Mouse (Mus musculus) B cell, adult 2 months (primary cell): Measurements from ENCODE around the gene Cep135.

ENCODE experiments used
- DNase-seq, 2 experiments: peaks; one replicate each; pipeline ENCODE4 v3.0.0; 2022

Cep135 gene

DNA sequence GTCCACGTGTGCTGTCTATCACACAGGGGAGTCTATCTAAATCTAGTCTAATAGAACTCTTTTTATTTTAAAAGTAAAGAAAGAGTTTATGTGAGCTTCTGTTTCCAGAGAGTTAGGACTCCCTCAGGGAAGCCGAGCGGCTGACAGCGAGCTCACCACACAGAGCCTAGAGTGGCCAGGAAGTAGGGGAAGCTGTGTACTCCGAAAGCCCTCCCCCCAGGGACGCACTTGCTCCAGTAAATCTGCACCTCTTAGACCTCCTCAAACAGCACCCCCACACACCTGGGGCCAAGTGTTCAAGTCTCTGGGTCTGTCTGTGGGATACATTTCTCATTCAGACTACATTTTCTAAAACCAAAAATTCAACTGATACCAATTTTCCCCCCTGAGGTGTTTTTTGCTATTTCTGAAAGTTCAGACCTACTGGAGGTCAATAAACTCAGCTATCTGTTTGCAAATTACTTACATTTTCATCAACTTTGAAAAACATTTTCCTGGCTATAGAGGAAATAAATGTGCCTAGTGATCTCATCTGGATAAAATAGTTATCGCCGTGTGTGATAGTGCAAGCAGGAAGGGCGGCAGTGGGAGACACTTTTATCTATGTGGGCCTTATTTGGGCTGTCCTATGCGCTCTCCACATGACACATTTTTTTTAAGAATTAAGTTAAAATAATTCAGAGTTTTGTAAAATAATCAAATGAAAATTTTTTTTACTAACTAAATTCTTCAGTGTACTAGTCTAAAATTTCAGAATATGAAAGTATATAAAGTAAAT, 56.8 kb downstream of the Cep135 start:
- no peak for DNase-seq

DNA sequence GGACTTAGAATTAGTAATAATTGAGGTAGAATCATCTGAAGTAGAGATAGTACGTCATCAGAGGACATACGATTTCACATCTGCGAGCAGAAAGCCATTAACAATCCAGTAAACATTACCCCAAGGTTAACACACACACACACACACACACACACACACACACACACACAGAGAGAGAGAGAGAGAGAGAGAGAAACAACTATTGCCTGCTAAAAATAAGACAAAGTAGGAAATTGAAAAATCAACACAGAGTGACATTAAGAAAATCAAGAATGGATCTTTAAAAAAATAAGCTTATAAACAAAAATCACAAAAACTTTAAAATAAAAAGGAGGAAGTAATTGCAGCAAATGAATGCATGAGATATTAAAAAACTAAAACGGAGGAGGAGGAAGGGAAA, 61.4 kb downstream of the Cep135 start:
- no peak for DNase-seq

DNA sequence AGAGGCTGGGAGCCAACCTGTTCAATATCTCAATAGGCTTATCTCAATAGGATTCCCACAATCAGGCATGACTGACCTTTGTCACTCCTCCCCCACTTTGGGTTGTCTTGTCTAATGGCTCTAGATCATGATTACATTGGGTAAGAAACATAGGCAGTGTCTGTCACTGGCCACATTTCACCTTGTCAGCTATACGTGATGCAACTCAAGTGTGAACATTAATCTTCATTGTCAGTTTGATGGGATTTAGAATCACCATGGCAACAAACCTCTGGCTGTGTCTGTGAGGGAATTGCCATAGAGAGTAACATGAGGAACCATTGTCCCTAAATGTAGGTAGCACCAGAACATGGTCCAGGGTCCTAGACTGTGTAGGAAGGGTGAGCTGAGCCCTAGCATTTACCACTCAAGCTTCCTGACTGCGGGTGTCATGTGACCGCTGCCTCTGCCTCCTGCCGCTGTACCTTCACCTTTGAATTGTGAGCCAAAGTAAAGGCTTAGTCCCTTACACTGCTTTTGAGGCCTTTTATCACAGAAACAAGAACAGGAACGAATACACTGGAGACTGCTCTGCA, 62.7 kb downstream of the Cep135 start:
- DNase-seq = no peak

DNA sequence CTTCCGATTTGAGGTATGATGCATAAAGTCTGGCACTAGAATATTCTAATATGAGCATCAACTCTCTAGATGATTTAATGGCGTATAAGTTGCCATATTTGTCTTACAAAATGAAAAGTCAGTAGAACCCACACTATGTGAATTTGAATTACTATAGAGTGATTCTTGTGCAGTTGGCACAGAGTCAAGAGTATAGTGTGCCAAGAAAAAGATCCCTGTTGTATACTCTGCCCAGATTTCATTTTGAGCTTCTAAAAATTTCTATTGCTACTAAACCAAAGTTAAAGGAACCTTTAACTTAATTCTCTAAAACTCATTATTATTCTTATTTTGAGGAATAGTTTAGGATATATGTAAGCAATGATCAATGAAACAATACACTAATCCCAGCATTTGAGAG, 67.7 kb downstream of the Cep135 start, which contains the start of gene C530008M17Rik:
C530008M17Rik (plus strand) TSS at position 301 of the 400 bp plus-strand sequence.
- no peak for DNase-seq

DNA sequence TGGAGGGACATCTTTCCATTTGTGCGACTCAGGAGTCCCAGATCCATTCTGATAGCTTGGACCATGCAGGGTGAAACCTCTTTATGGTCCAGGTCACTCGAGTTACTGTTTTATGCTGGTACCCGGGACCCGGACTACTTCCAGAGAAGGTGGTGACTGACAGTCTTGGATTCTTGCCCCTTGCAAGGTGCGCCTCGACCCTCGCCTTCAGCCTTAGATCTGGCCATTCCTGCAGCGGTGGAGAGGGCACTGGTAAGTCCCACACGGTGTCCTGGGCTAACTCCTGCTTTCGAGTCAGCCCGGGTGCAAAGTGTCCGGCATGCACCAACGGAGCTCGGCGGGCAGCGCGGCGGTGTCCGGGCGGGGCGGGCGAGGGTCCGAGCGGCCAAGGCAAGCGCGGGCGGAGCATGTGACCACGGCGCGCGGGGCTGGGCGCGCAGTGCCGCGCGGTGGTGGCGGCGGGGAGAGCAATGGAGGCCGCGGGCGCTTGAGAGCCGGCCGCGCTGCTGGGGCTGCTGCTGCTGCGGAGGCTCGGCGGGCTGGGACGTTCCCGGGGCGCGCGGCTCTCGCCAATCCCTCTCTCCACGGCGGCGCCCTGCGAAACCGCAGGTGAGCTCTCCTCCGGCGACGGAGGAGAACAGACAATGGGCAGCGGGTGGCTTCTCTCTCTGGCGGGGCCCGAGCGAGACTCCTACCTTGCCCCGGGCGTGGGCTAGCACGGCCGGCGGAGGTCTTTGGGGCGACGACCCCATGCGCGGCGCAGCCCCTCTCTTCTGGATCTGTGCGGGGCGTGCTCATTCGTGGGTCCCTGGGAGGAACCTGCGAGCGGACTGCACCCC, 69.0 kb downstream of the Cep135 start:
- no peak for DNase-seq

DNA sequence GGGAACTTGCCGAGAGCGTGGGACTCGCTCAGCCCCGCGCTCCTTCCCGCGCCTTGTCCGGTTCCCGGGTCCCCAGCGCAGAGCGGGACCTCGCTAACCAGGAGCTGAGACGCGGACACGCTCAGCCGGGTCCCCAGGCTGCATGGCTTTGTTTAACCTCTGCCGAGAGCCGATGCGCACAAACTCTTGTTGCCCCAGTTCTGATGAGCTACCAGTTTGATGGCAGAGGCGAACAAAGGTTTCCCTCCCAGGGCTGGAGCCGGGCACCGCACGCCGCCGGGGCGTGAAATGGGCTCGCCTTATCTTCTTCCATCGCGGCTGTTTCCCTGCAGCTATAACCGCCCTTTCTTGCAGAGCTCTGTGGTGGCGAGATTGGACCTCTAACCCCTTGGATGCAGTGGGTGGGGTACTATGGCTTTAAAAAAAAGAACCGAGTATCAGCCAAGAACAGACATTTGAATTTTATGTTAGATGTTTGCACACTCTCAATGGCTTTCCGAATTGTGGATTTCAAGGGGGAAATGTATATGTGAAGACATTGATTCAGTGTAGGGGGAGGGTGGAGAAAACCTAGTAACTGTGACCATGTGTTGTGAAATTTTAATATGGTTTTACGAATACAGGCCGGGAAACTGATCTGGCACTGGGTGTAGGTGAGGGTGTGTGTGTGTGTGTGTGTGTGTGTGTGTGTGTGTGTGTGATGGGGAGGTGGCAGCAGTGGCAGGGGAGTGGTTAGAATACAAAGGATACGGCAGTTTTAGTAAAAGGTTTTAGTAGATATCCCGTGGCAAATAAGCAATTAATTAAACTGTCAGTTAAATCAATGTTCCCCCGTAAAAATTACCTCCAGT, 69.8 kb downstream of the Cep135 start:
- no peak for DNase-seq

DNA sequence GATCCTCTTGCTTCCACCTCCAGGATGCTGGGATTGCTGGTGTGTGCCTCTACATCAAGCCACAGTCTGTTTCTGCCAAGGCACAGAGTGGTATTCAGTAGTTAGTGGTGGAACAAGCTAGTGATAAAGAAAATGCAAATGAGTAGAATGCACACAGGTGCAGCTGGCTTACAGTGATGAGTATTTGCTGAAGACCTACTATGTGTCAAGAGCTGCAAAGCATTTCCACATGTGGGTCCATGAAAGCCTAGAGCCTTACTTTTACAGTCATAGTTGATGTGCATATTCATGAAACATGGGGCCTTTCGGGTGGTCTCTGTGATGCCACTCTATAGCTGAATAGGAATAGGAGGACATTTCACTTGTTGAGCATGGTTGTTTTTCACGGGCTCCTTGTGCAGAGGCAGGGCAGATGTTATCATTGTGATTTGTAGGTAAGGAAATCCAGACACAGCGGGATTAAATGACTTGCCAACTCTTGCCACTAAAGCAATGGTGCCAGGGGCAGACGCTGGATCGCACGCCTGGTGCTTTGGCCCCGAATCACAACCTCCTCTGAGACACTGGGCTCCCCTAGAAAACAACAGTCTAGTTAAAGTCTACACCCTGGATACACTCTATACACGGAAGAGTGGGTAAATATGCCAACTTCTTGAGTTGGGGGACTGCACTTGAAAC, 71.6 kb downstream of the Cep135 start:
- no peak for DNase-seq

DNA sequence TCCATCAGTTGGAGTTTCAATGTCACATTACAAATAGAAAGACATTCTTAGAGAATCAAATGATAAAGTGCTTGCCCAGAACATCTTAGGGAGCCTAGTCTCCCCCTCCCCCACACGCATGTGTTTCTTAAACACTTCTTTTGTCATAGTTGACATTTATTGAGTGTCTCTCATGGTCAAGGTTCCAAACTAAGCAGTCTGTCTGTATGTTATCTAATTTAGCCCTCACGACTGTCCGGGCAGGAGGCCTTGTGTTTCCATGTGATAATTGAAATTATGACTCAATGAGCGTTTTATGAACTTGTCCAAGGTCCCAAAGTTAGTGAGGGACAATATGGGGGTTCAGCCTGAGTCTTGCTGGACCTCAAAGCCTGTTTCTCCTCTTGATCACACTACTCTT, 72.8 kb downstream of the Cep135 start:
- DNase-seq = no peak

DNA sequence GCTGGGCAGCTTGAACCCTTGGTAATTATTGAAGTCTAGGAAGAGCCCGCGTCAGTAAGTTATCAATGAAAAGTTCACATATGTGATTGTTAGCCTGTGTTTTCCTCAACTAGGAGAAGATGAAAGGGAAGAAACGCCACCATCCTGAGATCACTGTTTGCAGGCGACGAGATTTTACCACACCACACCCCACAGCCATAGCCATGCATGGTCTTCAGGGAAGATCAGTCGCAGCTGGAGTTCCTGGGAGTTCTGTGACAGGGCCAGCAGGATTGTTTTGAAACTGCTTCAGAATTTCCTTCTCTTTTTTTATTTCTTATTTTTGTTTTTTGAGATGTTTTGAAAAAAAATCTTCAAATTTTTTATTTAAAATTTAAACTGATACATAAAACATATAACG, 76.4 kb downstream of the Cep135 start:
- no peak for DNase-seq

DNA sequence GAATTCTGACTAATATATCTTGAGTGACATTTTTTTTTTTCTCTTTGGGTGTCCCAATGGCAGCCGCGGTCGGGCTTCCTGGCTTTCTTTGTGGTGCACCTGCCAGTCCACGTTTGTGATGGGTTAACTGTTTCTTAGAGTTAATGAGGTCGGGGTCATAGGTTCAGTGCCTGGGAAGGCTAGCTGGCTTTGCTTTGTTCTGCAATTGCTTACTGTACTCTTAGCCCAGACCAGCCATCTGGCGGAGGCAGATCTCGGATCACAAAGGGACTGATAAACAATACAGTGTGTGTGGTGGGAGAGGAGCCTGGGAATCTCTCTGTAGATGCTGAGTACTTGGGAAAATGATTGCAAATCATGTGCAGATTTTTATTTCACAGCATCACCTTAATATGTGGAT, 76.9 kb downstream of the Cep135 start:
- DNase-seq = no peak

DNA sequence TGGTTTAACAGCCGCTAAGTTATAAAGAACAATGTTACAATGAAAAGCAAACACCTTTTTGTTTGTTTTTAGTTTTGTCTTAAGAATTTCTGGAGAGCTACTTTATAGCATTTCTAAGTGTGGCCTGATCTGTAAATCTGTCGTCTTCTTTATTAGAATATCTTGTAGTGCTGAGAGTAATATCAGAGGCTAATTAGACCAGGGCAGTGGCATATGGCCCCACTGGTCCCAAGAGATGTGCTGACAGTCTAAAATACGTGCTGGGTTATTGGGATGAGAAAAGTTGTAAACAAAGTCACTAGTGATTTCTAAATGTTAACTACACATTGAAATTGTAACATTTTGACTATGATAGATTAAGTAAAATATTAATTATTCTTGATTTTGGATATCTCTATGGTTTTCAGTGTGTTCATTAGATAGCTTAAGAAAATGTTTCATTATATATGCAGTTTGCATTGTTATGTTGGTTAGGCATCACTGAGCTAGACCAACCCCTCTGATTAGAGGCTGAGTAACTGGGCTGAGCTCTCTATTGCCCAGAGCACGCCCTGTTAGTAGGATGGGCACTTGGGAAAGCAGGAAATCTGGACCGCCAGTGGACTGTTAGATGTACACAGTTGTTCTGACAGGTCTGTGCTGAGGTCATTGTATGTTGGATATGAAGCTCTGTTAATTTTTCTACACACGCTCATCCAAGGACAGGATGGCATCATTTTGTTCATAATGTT, 77.7 kb downstream of the Cep135 start:
- no peak for DNase-seq

DNA sequence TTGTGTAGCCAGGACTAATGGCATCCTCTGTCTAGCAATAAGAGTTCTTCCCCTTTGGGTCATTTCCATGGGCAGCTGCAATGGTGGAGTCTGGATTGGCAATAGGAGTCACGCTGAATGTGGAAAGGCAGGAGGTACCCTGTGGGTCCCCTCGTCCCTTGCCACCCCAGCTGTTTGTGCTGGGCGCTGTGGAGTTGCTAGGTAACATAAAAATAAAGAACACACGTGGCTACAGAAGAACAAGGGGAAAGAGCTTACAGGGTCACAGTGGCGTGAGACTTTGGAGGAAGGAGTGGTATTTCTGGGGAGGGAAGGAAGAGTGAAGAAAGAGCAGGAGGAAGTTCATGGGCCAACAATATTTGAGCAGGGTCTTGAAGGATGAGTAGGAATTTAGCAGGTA, 79.6 kb downstream of the Cep135 start:
- DNase-seq = no peak

DNA sequence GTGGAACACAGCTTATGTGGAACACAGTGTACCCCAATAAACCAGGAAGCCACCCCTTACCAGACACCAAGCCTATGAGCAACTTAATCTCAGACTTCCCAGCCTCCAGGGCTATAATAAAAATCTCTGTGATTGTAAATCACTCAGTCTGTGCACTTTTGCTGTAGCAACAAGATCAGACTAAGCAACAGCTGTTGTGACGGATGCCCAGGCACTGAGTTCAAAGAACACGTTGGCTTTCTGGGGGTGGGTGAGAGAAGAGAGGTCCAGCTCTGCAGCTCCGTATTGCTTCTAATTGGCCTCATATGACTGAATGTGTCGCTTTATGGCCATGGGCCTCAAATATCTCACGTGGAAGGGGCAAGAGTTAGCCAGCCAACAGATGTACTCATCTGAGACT, 80.0 kb downstream of the Cep135 start:
- no peak for DNase-seq

DNA sequence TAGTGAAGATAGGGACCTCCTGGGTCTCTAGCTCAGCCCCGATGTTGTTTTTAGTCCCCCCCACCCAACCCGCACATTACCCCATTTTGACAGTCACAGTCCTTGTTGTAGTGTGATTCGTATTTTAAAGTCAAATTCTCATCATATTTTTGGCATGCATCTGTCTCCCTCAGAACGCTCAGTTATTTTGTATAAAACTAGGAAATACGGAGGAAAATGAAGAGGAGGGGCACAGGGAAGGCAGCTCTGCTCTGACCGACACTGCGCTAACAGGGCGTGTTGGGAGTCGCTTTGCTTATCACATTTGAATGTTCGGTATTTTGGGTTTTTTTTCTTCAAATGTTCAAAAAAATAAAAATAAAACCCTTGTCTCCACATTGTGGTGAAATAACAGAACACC, 81.7 kb downstream of the Cep135 start:
- no peak for DNase-seq

DNA sequence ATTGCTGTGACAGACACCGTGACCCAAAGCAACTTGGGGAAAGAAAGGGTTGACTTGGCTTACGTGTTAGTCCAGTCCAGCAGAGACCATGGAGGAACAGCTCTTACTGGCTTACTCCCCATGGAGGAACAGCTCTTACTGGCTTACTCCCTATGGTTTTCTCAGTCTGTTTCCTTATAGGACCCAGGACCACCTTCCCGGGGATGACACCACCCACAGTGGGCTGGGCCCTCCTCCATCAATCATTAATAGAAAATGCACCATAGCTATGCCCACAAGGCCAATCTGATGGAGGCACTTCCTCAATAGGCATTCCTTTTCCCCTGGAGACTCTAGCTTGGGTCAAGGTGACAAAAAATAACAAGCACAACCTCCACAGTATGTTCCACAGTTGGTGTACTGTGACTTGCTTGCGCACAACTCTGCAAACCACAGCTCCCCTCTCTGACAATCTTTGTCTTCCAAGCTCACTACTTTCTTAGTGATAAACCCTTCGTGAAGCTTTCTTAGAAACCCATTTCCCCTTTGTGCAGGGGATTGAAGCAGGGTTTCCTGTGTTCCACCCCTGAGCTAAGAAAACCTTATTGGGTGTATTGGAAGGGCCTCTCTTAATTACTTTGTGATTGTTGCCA, 85.6 kb downstream of the Cep135 start:
- no peak for DNase-seq

DNA sequence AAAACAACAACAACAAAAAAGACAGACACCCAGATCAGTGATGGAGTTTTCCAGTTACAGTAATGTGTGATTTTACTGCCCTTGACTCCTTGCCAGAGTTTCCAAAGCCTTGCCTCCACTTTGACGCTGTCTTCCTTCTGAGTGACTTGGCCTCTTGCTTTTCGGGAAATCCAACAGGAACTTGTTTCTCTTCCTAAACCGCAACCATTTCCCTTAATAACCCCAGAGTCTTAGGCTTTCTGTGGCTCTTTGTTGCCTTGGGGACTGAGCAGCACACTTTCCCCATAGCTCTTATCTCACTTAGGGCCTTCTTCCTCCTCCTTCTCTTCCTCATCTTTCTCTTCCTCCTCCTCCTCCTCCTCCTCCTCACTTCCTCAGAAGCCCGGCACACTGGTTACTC, 86.9 kb downstream of the Cep135 start:
- no peak for DNase-seq

DNA sequence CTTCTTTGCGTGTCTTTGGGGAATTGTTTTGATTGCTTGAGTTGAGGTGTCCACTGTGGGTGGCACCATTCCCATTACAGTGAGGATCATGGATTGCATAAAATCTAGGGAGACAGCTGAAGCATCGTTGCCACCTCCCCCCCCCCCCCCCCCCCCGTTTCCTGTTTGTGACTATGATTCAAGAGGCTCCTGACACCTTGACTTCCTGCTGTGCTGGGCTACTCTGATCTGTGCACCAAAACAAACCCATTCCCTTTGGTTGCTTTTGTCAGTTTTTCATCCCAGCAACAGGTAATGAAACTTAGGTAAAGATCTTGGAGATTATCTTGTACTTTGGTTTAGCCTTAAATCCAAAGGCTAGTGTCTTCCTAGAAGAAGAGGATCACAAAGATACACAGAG, 92.5 kb downstream of the Cep135 start:
- DNase-seq = no peak

DNA sequence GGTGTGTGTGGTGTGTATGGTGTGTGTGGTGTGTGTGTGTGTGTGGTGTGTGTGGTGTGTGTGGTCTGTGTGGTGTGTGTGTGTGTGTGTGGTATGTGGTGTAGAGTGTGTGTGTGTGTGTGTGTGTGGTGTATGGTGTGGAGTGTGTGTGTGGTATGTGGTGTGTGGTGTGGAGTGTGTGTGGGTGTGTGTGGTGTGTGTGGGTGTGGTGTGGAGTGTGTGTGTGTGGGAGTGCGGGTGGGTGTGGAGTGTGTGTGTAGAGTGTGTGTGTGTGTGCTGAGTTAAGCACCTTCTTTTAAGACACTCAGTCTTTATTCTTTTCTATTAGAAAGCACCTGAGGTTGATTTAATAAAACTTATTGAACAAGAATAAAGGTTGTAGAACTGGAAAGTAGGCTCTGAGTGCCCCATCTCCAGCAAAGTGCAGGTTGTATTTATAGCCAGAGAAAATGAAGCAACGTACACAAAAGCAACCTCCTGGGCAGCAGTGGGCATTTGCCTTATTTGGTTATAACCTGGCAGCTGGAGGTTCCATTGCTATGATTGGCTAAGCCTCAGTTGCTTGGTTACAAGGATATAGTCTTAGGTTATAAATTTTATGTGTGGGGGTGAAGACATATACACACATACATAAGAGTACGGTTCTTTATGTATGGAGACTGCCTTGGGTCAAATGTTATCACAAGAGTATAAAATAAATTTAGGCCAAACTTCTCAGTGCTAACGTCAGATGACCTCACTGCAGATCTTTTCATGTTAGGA, 93.6 kb downstream of the Cep135 start:
- DNase-seq = no peak

DNA sequence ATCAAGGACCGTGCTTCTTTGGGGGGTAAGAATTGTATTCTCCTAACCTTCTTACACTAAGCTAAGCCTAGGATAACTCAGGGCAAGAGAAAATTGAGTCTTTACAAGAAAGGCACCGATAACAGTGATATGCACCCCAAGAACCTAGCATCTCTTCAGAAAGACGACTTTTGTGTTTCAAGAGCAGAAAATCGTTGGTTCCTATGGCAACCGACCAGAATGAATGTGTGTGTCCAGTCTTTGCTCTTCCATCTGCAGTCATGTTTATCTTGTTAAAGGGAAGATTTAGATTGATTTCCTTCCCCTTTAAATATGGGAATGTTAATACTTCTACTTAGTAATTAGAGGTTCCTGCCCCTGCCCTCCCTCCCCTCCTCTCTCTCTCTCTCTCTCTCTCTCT, 95.0 kb downstream of the Cep135 start:
- no peak for DNase-seq
